Mouse (Mus musculus): ENCODE measurements around the gene Smg6. TPM values are rescaled to one million over a fixed set of nuclear protein-coding genes. Genes with fewer than 3 reads are reported as not detected.

Gene Smg6
- polyA plus RNA-seq, 1 experiment from 2014 or later = 12.8 TPM

DNA sequence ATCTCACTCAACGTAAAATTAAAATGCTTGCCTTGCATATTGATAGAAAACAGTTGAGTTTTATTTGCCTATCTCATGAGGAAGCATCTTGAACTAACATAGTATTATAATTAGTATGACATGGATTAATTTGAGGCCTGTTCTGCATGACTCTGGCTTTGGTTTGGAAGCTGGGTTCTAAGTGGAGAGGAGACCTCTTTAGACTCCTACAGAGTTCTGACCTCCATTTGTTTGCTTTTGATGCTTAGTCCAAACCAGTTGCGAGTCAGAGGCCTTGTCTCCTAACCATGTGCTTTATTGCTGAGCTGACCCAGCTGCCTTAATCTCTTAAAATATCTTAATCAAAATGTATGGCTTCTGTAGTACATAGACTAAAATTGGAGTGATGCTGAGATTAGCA lies 32.0 kb downstream of the Smg6 start:
- H3K4me2 ChIP-seq (ENCODE audit: low read depth, low read length) = no peak overlapping the region
- ATAC-seq (ENCODE audit: low read depth) = no peak

DNA sequence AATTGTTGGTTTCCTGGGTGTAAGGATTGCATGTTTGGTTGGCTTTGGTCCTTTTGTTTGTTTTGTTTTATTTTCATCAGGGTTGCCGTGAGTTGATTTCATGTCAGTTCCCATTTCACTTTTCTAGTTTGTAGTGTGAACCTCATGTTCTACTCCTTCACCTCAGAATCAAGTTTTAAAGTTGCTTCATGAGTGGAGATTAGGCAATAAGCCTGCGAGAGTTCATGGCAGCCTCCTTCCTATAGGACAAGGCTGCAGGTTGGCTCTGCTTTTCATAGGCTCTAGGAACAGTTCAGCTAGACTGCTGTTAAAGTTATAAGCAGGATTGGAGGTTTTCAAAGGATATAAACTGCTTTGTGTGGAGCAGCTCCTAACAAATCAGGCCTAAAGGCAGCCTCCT lies 33.9 kb downstream of the Smg6 start:
- Histone ChIP-seq H3K9me3 (ENCODE audit: control insufficient read depth, low read length) (no peaks in the 10 kb centered on the region), H3K9ac (ENCODE audit: low read depth, low read length) (no peak overlapping the region), H3K27me3 (replicated peaks; ENCODE audit: control insufficient read depth, insufficient read depth, low read length) (no peaks in the 10 kb centered on the region), H3K4me3 (ENCODE audit: low read depth, low read length) (no peak overlapping the region), H3K27ac (replicated peaks; ENCODE audit: low read depth, low read length) (no peak overlapping the region), H3K4me1 (ENCODE audit: control insufficient read depth, insufficient read depth, low read length) (no peaks in the 10 kb centered on the region), H3K4me2 (ENCODE audit: low read depth, low read length) (no peak overlapping the region), H3K36me3 (ENCODE audit: control insufficient read depth, insufficient read depth, low read length) (0 out of 2 replicates have a peak, but pooled peaks cover 10% of the 10 kb centered on the region)
- DNase-seq (ENCODE audit: low spot score) (no peak), ATAC-seq (ENCODE audit: low read depth) (no peak)
- 83% methylated on average over 2 of the region's 2 CpGs for WGBS

More for the DNA sequence above, 32.0 kb downstream of the Smg6 start:
- Histone ChIP-seq H3K27ac (replicated peaks; ENCODE audit: low read depth, low read length) (no peak overlapping the region), H3K4me1 (ENCODE audit: control insufficient read depth, insufficient read depth, low read length) (no peaks in the 10 kb centered on the region), H3K9ac (ENCODE audit: low read depth, low read length) (no peak overlapping the region), H3K36me3 (ENCODE audit: control insufficient read depth, insufficient read depth, low read length) (peaks cover 19% of the 10 kb centered on the region), H3K27me3 (replicated peaks; ENCODE audit: control insufficient read depth, insufficient read depth, low read length) (no peaks in the 10 kb centered on the region), H3K9me3 (ENCODE audit: control insufficient read depth, low read length) (no peaks in the 10 kb centered on the region), H3K4me3 (ENCODE audit: low read depth, low read length) (no peak overlapping the region)
- no peak for DNase-seq (ENCODE audit: low spot score)
- WGBS = 92% methylated on average over 2 of the region's 2 CpGs

DNA sequence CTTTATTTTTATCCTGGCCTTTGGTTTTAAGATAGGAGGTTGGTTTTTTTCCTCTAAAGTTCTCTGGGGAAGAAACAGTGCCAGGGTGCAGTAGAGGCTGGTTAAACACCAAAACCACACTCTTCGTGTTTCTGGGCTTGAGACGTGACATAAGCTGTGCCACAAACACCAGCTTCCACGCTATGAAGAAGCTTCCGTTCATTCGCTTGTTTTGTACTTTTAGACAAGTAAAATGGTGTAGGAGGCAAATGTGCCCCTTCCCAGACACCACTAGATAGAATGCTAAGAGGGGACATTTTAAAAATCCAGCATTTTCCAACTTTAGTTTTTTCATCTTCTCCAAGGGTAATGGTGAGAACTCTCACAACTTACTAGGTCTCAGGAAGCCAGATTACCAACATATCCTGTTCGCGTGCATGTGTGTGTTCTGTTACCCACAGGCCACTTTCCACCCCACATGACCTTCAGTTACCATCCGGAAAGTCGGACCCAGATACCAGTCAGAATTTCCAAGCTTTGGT lies 34.5 kb downstream of the Smg6 start:
- ATAC-seq (ENCODE audit: low read depth) (no peak), DNase-seq (ENCODE audit: low spot score) (no peak)
- Histone ChIP-seq H3K9ac (ENCODE audit: low read depth, low read length) (no peak overlapping the region), H3K27me3 (replicated peaks; ENCODE audit: control insufficient read depth, insufficient read depth, low read length) (no peaks in the 10 kb centered on the region), H3K4me1 (ENCODE audit: control insufficient read depth, insufficient read depth, low read length) (no peaks in the 10 kb centered on the region), H3K4me3 (ENCODE audit: low read depth, low read length) (no peak overlapping the region), H3K9me3 (ENCODE audit: control insufficient read depth, low read length) (no peaks in the 10 kb centered on the region), H3K4me2 (ENCODE audit: low read depth, low read length) (no peak overlapping the region), H3K36me3 (ENCODE audit: control insufficient read depth, insufficient read depth, low read length) (0 out of 2 replicates have a peak, but pooled peaks cover 10% of the 10 kb centered on the region), H3K27ac (replicated peaks; ENCODE audit: low read depth, low read length) (no peak overlapping the region)
- WGBS = 91% methylated on average over 9 of the region's 9 CpGs

DNA sequence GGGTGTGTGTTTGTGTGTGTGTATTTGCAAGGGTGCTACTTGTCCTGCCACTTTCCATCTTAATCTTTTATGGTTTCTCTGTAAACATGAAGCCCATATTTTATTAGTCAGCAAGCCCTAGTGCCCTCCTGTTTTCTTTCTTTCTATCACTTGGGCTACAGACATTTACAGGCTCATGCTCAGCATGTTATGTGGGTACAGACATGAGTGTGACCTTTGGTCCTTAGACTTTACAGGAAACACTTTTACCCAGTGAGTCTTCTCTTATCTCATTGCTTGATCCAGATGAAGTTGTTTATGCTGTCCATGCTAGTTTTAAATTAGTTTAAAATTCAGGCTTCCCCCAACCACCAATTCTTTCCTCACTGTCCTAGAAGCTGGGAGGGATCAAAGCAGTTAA lies 36.3 kb downstream of the Smg6 start:
- 0 out of 2 replicates have a peak, but pooled peaks cover 10% of the 10 kb centered on the region for H3K36me3 ChIP-seq (ENCODE audit: control insufficient read depth, insufficient read depth, low read length)
- no peaks in the 10 kb centered on the region for H3K4me1 ChIP-seq (ENCODE audit: control insufficient read depth, insufficient read depth, low read length)
- DNase-seq (ENCODE audit: low spot score) = no peak
- no peaks in the 10 kb centered on the region for H3K27me3 ChIP-seq (replicated peaks; ENCODE audit: control insufficient read depth, insufficient read depth, low read length)
- H3K4me2 ChIP-seq (ENCODE audit: low read depth, low read length) = no peak overlapping the region
- H3K9me3 ChIP-seq (ENCODE audit: control insufficient read depth, low read length) = no peaks in the 10 kb centered on the region
- no peak overlapping the region for H3K9ac ChIP-seq (ENCODE audit: low read depth, low read length)
- H3K4me3 ChIP-seq (ENCODE audit: low read depth, low read length) = no peak overlapping the region
- ATAC-seq (ENCODE audit: low read depth) = no peak
- no peak overlapping the region for H3K27ac ChIP-seq (replicated peaks; ENCODE audit: low read depth, low read length)

DNA sequence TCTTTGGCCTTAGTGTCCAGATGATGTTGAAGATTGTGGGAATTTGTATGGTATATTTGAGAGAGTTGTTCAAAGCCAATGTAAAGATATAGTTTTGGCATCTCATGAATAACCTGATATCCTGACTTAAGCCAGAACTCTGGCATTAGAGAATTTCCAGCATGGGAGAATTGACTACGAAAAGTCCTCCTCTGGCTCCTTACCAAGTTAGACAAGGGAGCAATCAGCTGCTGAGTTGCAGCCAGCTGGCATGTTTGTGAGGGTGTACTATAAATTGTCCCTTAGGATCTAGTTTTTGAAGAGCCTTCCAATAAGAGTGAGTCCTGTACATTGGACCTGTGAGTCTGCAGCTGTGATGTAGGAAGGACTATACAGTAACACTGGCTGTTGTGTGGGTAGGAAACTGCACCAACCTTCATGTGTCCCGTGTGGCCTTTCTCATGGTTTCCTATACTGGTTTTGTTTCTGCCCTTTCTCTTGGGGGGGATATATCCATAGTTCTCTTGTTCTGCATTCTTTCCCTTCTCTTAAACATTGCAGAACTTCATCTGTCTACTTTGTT lies 37.3 kb downstream of the Smg6 start:
- H3K4me2 ChIP-seq (ENCODE audit: low read depth, low read length) = no peak overlapping the region
- DNase-seq (ENCODE audit: low spot score) (peak; percentile 89), ATAC-seq (ENCODE audit: low read depth) (peak; percentile 37; the same call in 1 of the 2 replicates)
- no peak overlapping the region for H3K4me3 ChIP-seq (ENCODE audit: low read depth, low read length)
- WGBS = 60% methylated on average over 2 of the region's 2 CpGs
- no peaks in the 10 kb centered on the region for H3K9me3 ChIP-seq (ENCODE audit: control insufficient read depth, low read length)
- 0 out of 2 replicates have a peak overlapping the region, but pooled peaks have one; percentile 10 for H3K27ac ChIP-seq (replicated peaks; ENCODE audit: low read depth, low read length)
- H3K4me1 ChIP-seq (ENCODE audit: control insufficient read depth, insufficient read depth, low read length) = no peaks in the 10 kb centered on the region
- H3K9ac ChIP-seq (ENCODE audit: low read depth, low read length) = no peak overlapping the region
- no peaks in the 10 kb centered on the region for H3K27me3 ChIP-seq (replicated peaks; ENCODE audit: control insufficient read depth, insufficient read depth, low read length)
- 0 out of 2 replicates have a peak, but pooled peaks cover 4% of the 10 kb centered on the region for H3K36me3 ChIP-seq (ENCODE audit: control insufficient read depth, insufficient read depth, low read length)

DNA sequence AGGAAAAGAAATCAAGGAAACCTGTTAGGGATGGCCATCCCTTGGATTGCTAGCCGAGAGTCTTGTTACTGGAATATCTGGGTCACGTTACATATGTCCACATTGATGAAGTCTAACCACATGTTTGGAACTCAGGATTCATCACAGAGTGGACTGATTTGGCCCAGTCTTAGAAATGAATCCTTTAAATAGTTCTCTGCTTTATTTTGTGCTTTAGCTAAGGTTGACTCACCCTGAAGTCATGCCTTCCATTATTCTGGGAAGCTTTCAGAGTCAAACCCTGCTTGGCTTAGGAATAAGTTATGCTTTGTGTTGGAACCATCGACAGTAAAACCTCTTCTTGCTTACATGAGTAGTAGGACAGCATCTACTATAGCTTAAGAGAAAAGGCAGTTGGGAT lies 39.9 kb downstream of the Smg6 start:
- Histone ChIP-seq H3K4me1 (ENCODE audit: control insufficient read depth, insufficient read depth, low read length) (no peaks in the 10 kb centered on the region), H3K9me3 (ENCODE audit: control insufficient read depth, low read length) (no peaks in the 10 kb centered on the region), H3K4me2 (ENCODE audit: low read depth, low read length) (no peak overlapping the region), H3K4me3 (ENCODE audit: low read depth, low read length) (no peak overlapping the region), H3K27me3 (replicated peaks; ENCODE audit: control insufficient read depth, insufficient read depth, low read length) (no peaks in the 10 kb centered on the region), H3K27ac (replicated peaks; ENCODE audit: low read depth, low read length) (no peak overlapping the region), H3K36me3 (ENCODE audit: control insufficient read depth, insufficient read depth, low read length) (no peaks in the 10 kb centered on the region; the same call in 1 of the 2 replicates), H3K9ac (ENCODE audit: low read depth, low read length) (no peak overlapping the region)
- WGBS = 91% methylated on average over 3 of the region's 3 CpGs
- DNase-seq (ENCODE audit: low spot score) (no peak), ATAC-seq (ENCODE audit: low read depth) (no peak)

DNA sequence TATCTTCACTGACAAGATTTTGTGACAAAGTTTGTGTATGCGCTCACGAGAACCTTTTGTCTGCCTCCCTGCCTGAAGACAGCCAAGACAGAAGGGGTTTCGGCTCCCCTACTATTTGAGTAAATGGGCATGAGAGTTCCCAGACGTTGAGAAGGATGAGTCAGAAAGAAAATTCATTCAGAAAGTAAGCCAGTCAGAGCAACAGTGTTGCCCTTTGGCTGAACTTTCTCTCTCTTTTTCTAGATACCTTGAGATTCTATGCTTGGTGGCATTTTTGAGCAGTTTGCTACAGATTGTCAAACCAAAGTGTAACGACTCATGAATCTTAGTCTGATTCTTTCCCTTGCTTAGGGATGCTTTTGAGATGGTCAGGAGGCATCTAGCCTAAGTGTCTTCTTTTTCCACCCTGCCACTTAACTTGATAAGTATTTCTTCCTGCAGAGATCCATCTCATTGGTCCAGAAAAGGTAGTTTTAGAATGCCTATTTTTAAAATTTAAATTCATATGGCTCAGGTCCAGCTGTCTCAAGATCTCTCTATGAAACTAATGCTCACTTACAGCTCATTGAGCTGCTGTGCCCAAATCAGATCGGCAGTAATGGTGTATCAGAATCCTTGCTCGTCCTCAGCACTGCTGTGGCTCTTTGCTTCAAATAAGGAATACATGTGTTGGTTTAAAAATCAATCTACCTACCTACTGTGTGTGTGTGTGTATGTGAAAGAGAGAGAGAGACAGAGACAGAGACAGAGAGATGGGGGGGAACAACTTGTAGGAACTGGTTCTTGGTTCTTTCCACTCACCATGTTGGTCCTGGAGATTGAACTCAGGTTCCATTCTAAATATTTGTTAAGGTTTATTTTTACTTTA lies 47.9 kb downstream of the Smg6 start:
- no peak overlapping the region for H3K4me2 ChIP-seq (ENCODE audit: low read depth, low read length)
- H3K9me3 ChIP-seq (ENCODE audit: control insufficient read depth, low read length) = no peaks in the 10 kb centered on the region
- no peak overlapping the region for H3K4me3 ChIP-seq (ENCODE audit: low read depth, low read length)
- DNase-seq (ENCODE audit: low spot score) (no peak), ATAC-seq (ENCODE audit: low read depth) (no peak)
- peaks cover 4% of the 10 kb centered on the region; the same call in 1 of the 2 replicates for H3K36me3 ChIP-seq (ENCODE audit: control insufficient read depth, insufficient read depth, low read length)
- H3K4me1 ChIP-seq (ENCODE audit: control insufficient read depth, insufficient read depth, low read length) = no peaks in the 10 kb centered on the region
- WGBS = 79% methylated on average over 7 of the region's 7 CpGs
- H3K27me3 ChIP-seq (replicated peaks; ENCODE audit: control insufficient read depth, insufficient read depth, low read length) = no peaks in the 10 kb centered on the region
- H3K27ac ChIP-seq (replicated peaks; ENCODE audit: low read depth, low read length) = no peak overlapping the region
- no peak overlapping the region for H3K9ac ChIP-seq (ENCODE audit: low read depth, low read length)

DNA sequence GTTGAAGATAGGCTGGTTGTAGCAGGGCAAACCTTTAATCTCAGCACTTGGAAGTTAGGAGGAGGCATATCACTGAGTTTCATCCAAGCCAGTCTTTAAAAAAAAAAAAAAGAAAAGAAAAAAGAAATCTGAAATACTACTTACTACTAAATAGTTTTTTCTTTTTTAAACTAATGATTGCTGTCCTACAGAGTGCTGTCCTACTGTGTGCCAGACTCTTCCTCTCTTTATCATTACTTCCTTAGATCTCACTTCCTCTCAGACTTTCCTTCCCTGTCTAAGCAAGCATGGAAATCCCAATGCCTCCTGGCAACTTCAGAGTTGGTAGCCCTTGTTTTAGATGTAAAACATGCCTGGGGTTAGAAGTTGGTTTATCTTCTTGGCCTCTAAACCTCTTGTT lies 49.0 kb downstream of the Smg6 start:
- DNase-seq (ENCODE audit: low spot score) (no peak), ATAC-seq (ENCODE audit: low read depth) (no peak)
- H3K27ac ChIP-seq (replicated peaks; ENCODE audit: low read depth, low read length) = no peak overlapping the region
- H3K36me3 ChIP-seq (ENCODE audit: control insufficient read depth, insufficient read depth, low read length) = peaks cover 4% of the 10 kb centered on the region; the same call in 1 of the 2 replicates
- H3K4me2 ChIP-seq (ENCODE audit: low read depth, low read length) = no peak overlapping the region
- H3K9me3 ChIP-seq (ENCODE audit: control insufficient read depth, low read length) = no peaks in the 10 kb centered on the region
- no peak overlapping the region for H3K9ac ChIP-seq (ENCODE audit: low read depth, low read length)
- no peak overlapping the region for H3K4me3 ChIP-seq (ENCODE audit: low read depth, low read length)
- H3K4me1 ChIP-seq (ENCODE audit: control insufficient read depth, insufficient read depth, low read length) = no peaks in the 10 kb centered on the region
- no peaks in the 10 kb centered on the region for H3K27me3 ChIP-seq (replicated peaks; ENCODE audit: control insufficient read depth, insufficient read depth, low read length)
